In genomic region chr9:41582711-41583236, GRCm38 (mm10) we compare ENCODE assay signal across 8 mouse cellular contexts.
DNase-seq lines count a peak whose midpoint lies in the region; ATAC-seq and TF ChIP-seq lines count a peak whose summit lies in the region.
"Had no signal": no experiment of that assay in that cellular context is flagged by ENCODE, and none has a peak within 500 bp of the region (broad histone marks: within the 10 kb centered on the region; RNA-seq: fewer than 3 reads in every experiment).

No protein-coding gene starts in this region.

- ATAC-seq in lung, postnatal 0 days = no peak
- no peak for ATAC-seq in forebrain, embryonic 15.5 days (replicated peaks)
- ATAC-seq in limb, embryonic 13.5 days (ENCODE audit: low FRiP score, low read depth) = no peak
- no peak for ATAC-seq in monocyte, adult 5-6 weeks (replicated peaks; ENCODE audit: insufficient number of reproducible peaks, low FRiP score, low TSS enrichment, poor library complexity, severe bottlenecking)

- WGBS in lung, postnatal 0 days = 27% methylated on average over 5 of the region's 5 CpGs
- 2% methylated on average over 5 of the region's 5 CpGs for WGBS in forebrain, embryonic 15.5 days
- WGBS in limb, embryonic 13.5 days = 13% methylated on average over 5 of the region's 5 CpGs
- 54% methylated on average over 5 of the region's 5 CpGs for WGBS in kidney, adult 2 months

- no peak for TF ChIP-seq CTCF in lung, postnatal 0 days (IDR thresholded peaks at IDR 0.05)
- no peak for TF ChIP-seq CTCF in kidney, adult 2 months (conservative IDR thresholded peaks at IDR 0.05; ENCODE audit: insufficient read depth, insufficient read length, low read depth, low read length)

- TF ChIP-seq EP300 in lung, postnatal 0 days (IDR thresholded peaks at IDR 0.05) = no peak

- no peak overlapping the region for H3K9ac ChIP-seq in lung, postnatal 0 days (replicated peaks; ENCODE audit: low read depth)
- peak overlapping the region; percentile 94 for H3K9ac ChIP-seq in forebrain, embryonic 15.5 days (replicated peaks)
- peak overlapping the region; percentile 93 for H3K9ac ChIP-seq in limb, embryonic 13.5 days

- no peaks in the 10 kb centered on the region for H3K9me3 ChIP-seq in lung, postnatal 0 days (ENCODE audit: low read length)
- H3K9me3 ChIP-seq in forebrain, embryonic 15.5 days = no peaks in the 10 kb centered on the region
- H3K9me3 ChIP-seq in limb, embryonic 13.5 days = no peaks in the 10 kb centered on the region

- no peak for DNase-seq in lung, postnatal 0 days (ENCODE audit: low spot score)
- no peak for DNase-seq in lung, postnatal 4 days
- no peak for DNase-seq in cerebellum, adult 11 months
- DNase-seq in kidney, adult 2 months = no peak
- DNase-seq: thymus, adult 18-20 months had no signal

- no peak for TF ChIP-seq POLR2A in kidney, adult 2 months (IDR thresholded peaks at IDR 0.05; ENCODE audit: low read depth, low read length)

- H3K4me3 ChIP-seq in lung, postnatal 0 days (ENCODE audit: low read depth, low read length) = no peak overlapping the region
- peak overlapping the region; percentile 75 for H3K4me3 ChIP-seq in forebrain, embryonic 15.5 days
- peak overlapping the region; percentile 66 for H3K4me3 ChIP-seq in limb, embryonic 13.5 days
- H3K4me3 ChIP-seq in kidney, adult 2 months (ENCODE audit: insufficient read depth, low read depth, low read length) = no peak overlapping the region

- 0 out of 2 replicates have a peak, but pooled peaks cover 4% of the 10 kb centered on the region for H3K27me3 ChIP-seq in lung, postnatal 0 days (replicated peaks; ENCODE audit: insufficient read depth, low read length)
- H3K27me3 ChIP-seq in forebrain, embryonic 15.5 days = no peaks in the 10 kb centered on the region
- H3K27me3 ChIP-seq in limb, embryonic 13.5 days = no peaks in the 10 kb centered on the region
- no peaks in the 10 kb centered on the region for H3K27me3 ChIP-seq in kidney, adult 2 months (replicated peaks; ENCODE audit: control insufficient read depth, insufficient read depth, low read length)

- no peaks in the 10 kb centered on the region for H3K36me3 ChIP-seq in lung, postnatal 0 days (ENCODE audit: insufficient read depth, low read length)
- H3K36me3 ChIP-seq in forebrain, embryonic 15.5 days = no peaks in the 10 kb centered on the region
- peaks cover 20% of the 10 kb centered on the region for H3K36me3 ChIP-seq in limb, embryonic 13.5 days
- H3K36me3 ChIP-seq in kidney, adult 2 months (ENCODE audit: control insufficient read depth, insufficient read depth, low read length) = no peaks in the 10 kb centered on the region

- no peak overlapping the region for H3K27ac ChIP-seq in lung, postnatal 0 days (ENCODE audit: low read length)
- H3K27ac ChIP-seq in forebrain, embryonic 15.5 days (replicated peaks) = peak overlapping the region; percentile 100
- H3K27ac ChIP-seq in limb, embryonic 13.5 days = peak overlapping the region; percentile 100
- no peak overlapping the region for H3K27ac ChIP-seq in kidney, adult 2 months (ENCODE audit: insufficient read depth, low read depth, low read length)

- H3K4me1 ChIP-seq in lung, postnatal 0 days (ENCODE audit: insufficient read depth, low read depth, low read length) = 0 out of 2 replicates have a peak, but pooled peaks cover 3% of the 10 kb centered on the region
- peaks cover 26% of the 10 kb centered on the region for H3K4me1 ChIP-seq in forebrain, embryonic 15.5 days
- peaks cover 40% of the 10 kb centered on the region for H3K4me1 ChIP-seq in limb, embryonic 13.5 days
- peaks cover 6% of the 10 kb centered on the region; the same call in 1 of the 2 replicates for H3K4me1 ChIP-seq in kidney, adult 2 months (ENCODE audit: control insufficient read depth, insufficient read depth, low read length)

- H3K4me2 ChIP-seq in lung, postnatal 0 days (replicated peaks; ENCODE audit: low read depth, low read length) = peak overlapping the region; percentile 67; the same call in 1 of the 2 replicates
- H3K4me2 ChIP-seq in forebrain, embryonic 15.5 days (replicated peaks) = peak overlapping the region; percentile 52
- peak overlapping the region; percentile 74 for H3K4me2 ChIP-seq in limb, embryonic 13.5 days (replicated peaks)

Comparison
In these comparisons a context has a peak if more than half of its experiments do, and no peak if none do; other contexts are left out.
1. H3K27ac ChIP-seq: peak in forebrain, embryonic 15.5 days (single experiment) and limb, embryonic 13.5 days (single experiment); none in lung, postnatal 0 days (single experiment) and kidney, adult 2 months (single experiment).
2. H3K4me3 ChIP-seq: peak in forebrain, embryonic 15.5 days (single experiment) and limb, embryonic 13.5 days (single experiment); none in lung, postnatal 0 days (single experiment) and kidney, adult 2 months (single experiment).
3. Peak in every context shown above with its lines, with median percentiles within 50 percentile points of each other: H3K4me2 ChIP-seq.